Mouse (Mus musculus): ENCODE measurements around the gene Borcs8. TPM values are rescaled to one million over a fixed set of nuclear protein-coding genes. Genes with fewer than 3 reads are reported as not detected.

Gene Borcs8
- polyA plus RNA-seq (2015; fragmentation: Nextera tagmentation; extraction: Ambion mirVana), result 30.1 and 30.5 TPM in 2 replicates

GRCm38 (mm10) chr8:70139026-70139857, at the start of gene Borcs8, which contains the start of the genes Rfxank and Mef2b:
Gene Borcs8, plus strand, starts transcription at chr8:70139499.
Gene Rfxank, minus strand, starts transcription at chr8:70139154.
Gene Mef2b, plus strand, starts transcription at chr8:70139711.
- Histone ChIP-seq H3K36me3 (ENCODE audit: control insufficient read depth, insufficient read depth, low read length) (peaks cover 2% of the 10 kb centered on the region), H3K4me2 (replicated peaks; ENCODE audit: low read depth) (peak within 1 kb of the TSS; percentile 61), H3K27ac (replicated peaks) (peak within 1 kb of the TSS; percentile 86), H3K9ac (ENCODE audit: low read length) (peak within 1 kb of the TSS; percentile 68), H3K4me3 (ENCODE audit: low read depth, low read length) (peak within 1 kb of the TSS; percentile 59), H3K27me3 (ENCODE audit: control insufficient read depth, insufficient read depth, low read length) (no peaks in the 10 kb centered on the region), H3K4me1 (replicated peaks; ENCODE audit: control insufficient read depth, insufficient read depth) (peaks cover 2% of the 10 kb centered on the region; the same call in 1 of the 2 replicates), H3K9me3 (ENCODE audit: control insufficient read depth, low read length) (no peaks in the 10 kb centered on the region)
- TF ChIP-seq EP300 (optimal IDR thresholded peaks at IDR 0.05) (no peak), CTCF (IDR thresholded peaks at IDR 0.05; ENCODE audit: low read depth) (no peak; the same call in 1 of the 2 replicates)
- ATAC-seq (ENCODE audit: low FRiP score, low TSS enrichment), result peak; percentile 97
- WGBS, result 1% methylated on average over 46 of the region's 46 CpGs
- DNase-seq (ENCODE audit: low spot score), result peak; percentile 99

- ATAC-seq (ENCODE audit: low FRiP score, low TSS enrichment) (no peak), DNase-seq (ENCODE audit: low spot score) (no peak)
- H3K9me3 ChIP-seq (ENCODE audit: control insufficient read depth, low read length), result no peaks in the 10 kb centered on the region
- H3K27me3 ChIP-seq (ENCODE audit: control insufficient read depth, insufficient read depth, low read length), result peaks cover 2% of the 10 kb centered on the region; the same call in 1 of the 2 replicates
- 55% methylated on average over 8 of the region's 8 CpGs for WGBS
- H3K4me2 ChIP-seq (replicated peaks; ENCODE audit: low read depth), result no peak overlapping the region
- TF ChIP-seq CTCF (IDR thresholded peaks at IDR 0.05; ENCODE audit: low read depth) (no peak), EP300 (optimal IDR thresholded peaks at IDR 0.05) (no peak)
- no peak overlapping the region for H3K27ac ChIP-seq (replicated peaks)
- no peak overlapping the region for H3K9ac ChIP-seq (ENCODE audit: low read length)
- H3K36me3 ChIP-seq (ENCODE audit: control insufficient read depth, insufficient read depth, low read length), result no peaks in the 10 kb centered on the region
- no peaks in the 10 kb centered on the region for H3K4me1 ChIP-seq (replicated peaks; ENCODE audit: control insufficient read depth, insufficient read depth)
- no peak overlapping the region for H3K4me3 ChIP-seq (ENCODE audit: low read depth, low read length)
These were observed 46.5 kb upstream of the Borcs8 start for GRCm38 (mm10) chr8:70092786-70093185.

- no peak overlapping the region for H3K4me2 ChIP-seq (replicated peaks; ENCODE audit: low read depth)
- no peaks in the 10 kb centered on the region for H3K27me3 ChIP-seq (ENCODE audit: control insufficient read depth, insufficient read depth, low read length)
- no peak overlapping the region for H3K9ac ChIP-seq (ENCODE audit: low read length)
- H3K4me3 ChIP-seq (ENCODE audit: low read depth, low read length), result no peak overlapping the region
- DNase-seq (ENCODE audit: low spot score) (no peak), ATAC-seq (ENCODE audit: low FRiP score, low TSS enrichment) (no peak)
- TF ChIP-seq CTCF (IDR thresholded peaks at IDR 0.05; ENCODE audit: low read depth) (no peak), EP300 (optimal IDR thresholded peaks at IDR 0.05) (no peak)
- 63% methylated on average over 8 of the region's 8 CpGs for WGBS
- H3K36me3 ChIP-seq (ENCODE audit: control insufficient read depth, insufficient read depth, low read length), result no peaks in the 10 kb centered on the region
- H3K27ac ChIP-seq (replicated peaks), result no peak overlapping the region
- no peaks in the 10 kb centered on the region for H3K9me3 ChIP-seq (ENCODE audit: control insufficient read depth, low read length)
- H3K4me1 ChIP-seq (replicated peaks; ENCODE audit: control insufficient read depth, insufficient read depth), result no peaks in the 10 kb centered on the region
These were observed 40.0 kb upstream of the Borcs8 start for GRCm38 (mm10) chr8:70099276-70099675.

- no peaks in the 10 kb centered on the region for H3K27me3 ChIP-seq (ENCODE audit: control insufficient read depth, insufficient read depth, low read length)
- no peaks in the 10 kb centered on the region for H3K9me3 ChIP-seq (ENCODE audit: control insufficient read depth, low read length)
- no peak overlapping the region for H3K4me2 ChIP-seq (replicated peaks; ENCODE audit: low read depth)
- DNase-seq (ENCODE audit: low spot score) (no peak), ATAC-seq (ENCODE audit: low FRiP score, low TSS enrichment) (no peak)
- TF ChIP-seq EP300 (optimal IDR thresholded peaks at IDR 0.05) (no peak), CTCF (IDR thresholded peaks at IDR 0.05; ENCODE audit: low read depth) (no peak)
- no peaks in the 10 kb centered on the region for H3K36me3 ChIP-seq (ENCODE audit: control insufficient read depth, insufficient read depth, low read length)
- 78% methylated on average over 8 of the region's 8 CpGs for WGBS
- H3K4me1 ChIP-seq (replicated peaks; ENCODE audit: control insufficient read depth, insufficient read depth), result no peaks in the 10 kb centered on the region
- no peak overlapping the region for H3K9ac ChIP-seq (ENCODE audit: low read length)
- H3K4me3 ChIP-seq (ENCODE audit: low read depth, low read length), result no peak overlapping the region
- no peak overlapping the region for H3K27ac ChIP-seq (replicated peaks)
These were observed 39.1 kb upstream of the Borcs8 start for GRCm38 (mm10) chr8:70100241-70100640.

GRCm38 (mm10) chr8:70104506-70104905, 34.8 kb upstream of the Borcs8 start:
- H3K9me3 ChIP-seq (ENCODE audit: control insufficient read depth, low read length), result no peaks in the 10 kb centered on the region
- no peaks in the 10 kb centered on the region for H3K36me3 ChIP-seq (ENCODE audit: control insufficient read depth, insufficient read depth, low read length)
- H3K27ac ChIP-seq (replicated peaks), result no peak overlapping the region
- 16% methylated on average over 6 of the region's 6 CpGs for WGBS
- no peak overlapping the region for H3K4me2 ChIP-seq (replicated peaks; ENCODE audit: low read depth)
- H3K4me1 ChIP-seq (replicated peaks; ENCODE audit: control insufficient read depth, insufficient read depth), result no peaks in the 10 kb centered on the region
- H3K27me3 ChIP-seq (ENCODE audit: control insufficient read depth, insufficient read depth, low read length), result no peaks in the 10 kb centered on the region
- H3K4me3 ChIP-seq (ENCODE audit: low read depth, low read length), result no peak overlapping the region
- peak; percentile 77 for TF ChIP-seq CTCF (IDR thresholded peaks at IDR 0.05; ENCODE audit: low read depth)
- no peak for TF ChIP-seq EP300 (optimal IDR thresholded peaks at IDR 0.05)
- ATAC-seq (ENCODE audit: low FRiP score, low TSS enrichment) (peak; percentile 63; the same call in 1 of the 2 replicates), DNase-seq (ENCODE audit: low spot score) (peak; percentile 41)
- no peak overlapping the region for H3K9ac ChIP-seq (ENCODE audit: low read length)

GRCm38 (mm10) chr8:70104922-70105321, 34.4 kb upstream of the Borcs8 start:
- ATAC-seq (ENCODE audit: low FRiP score, low TSS enrichment) (no peak), DNase-seq (ENCODE audit: low spot score) (no peak)
- TF ChIP-seq CTCF (IDR thresholded peaks at IDR 0.05; ENCODE audit: low read depth) (no peak), EP300 (optimal IDR thresholded peaks at IDR 0.05) (no peak)
- no peaks in the 10 kb centered on the region for H3K9me3 ChIP-seq (ENCODE audit: control insufficient read depth, low read length)
- no peak overlapping the region for H3K4me2 ChIP-seq (replicated peaks; ENCODE audit: low read depth)
- no peaks in the 10 kb centered on the region for H3K36me3 ChIP-seq (ENCODE audit: control insufficient read depth, insufficient read depth, low read length)
- no peaks in the 10 kb centered on the region for H3K4me1 ChIP-seq (replicated peaks; ENCODE audit: control insufficient read depth, insufficient read depth)
- no peak overlapping the region for H3K27ac ChIP-seq (replicated peaks)
- H3K4me3 ChIP-seq (ENCODE audit: low read depth, low read length), result no peak overlapping the region
- no peaks in the 10 kb centered on the region for H3K27me3 ChIP-seq (ENCODE audit: control insufficient read depth, insufficient read depth, low read length)
- no peak overlapping the region for H3K9ac ChIP-seq (ENCODE audit: low read length)
- WGBS, result 71% methylated on average over 7 of the region's 7 CpGs

Data from stomach, postnatal 0 days (tissue).